Mouse (Mus musculus): ENCODE results near the gene Fam240a. TPM values are rescaled to one million over a fixed set of nuclear protein-coding genes. Genes with fewer than 3 reads are reported as not detected.
A peak's percentile ranks its signal among the peaks of the same experiment; 100 is the strongest.

The Fam240a gene
- polyA plus RNA-seq, 1 experiment: not detected

GRCm38 (mm10) chr9:110937506-110938490 lies 21.1 kb upstream of the Fam240a start:
- no peaks in the 10 kb centered on the region for H3K9me3 ChIP-seq (replicated peaks; ENCODE audit: control insufficient read depth, insufficient read depth, low read length, poor library complexity, severe bottlenecking)
- H3K4me1 ChIP-seq (ENCODE audit: control insufficient read depth, insufficient read depth, low read length): no peaks in the 10 kb centered on the region
- H3K27ac ChIP-seq (ENCODE audit: insufficient read depth, low read length): peak overlapping the region; percentile 85
- TF ChIP-seq EP300 (IDR thresholded peaks at IDR 0.05; ENCODE audit: insufficient read depth, low read depth, low read length) (no peak), CTCF (IDR thresholded peaks at IDR 0.05; ENCODE audit: low read depth, low read length) (no peak), POLR2A (IDR thresholded peaks at IDR 0.05; ENCODE audit: insufficient read depth, low read length) (no peak)
- H3K4me3 ChIP-seq (ENCODE audit: low read depth, low read length): no peak overlapping the region
- H3K9ac ChIP-seq (ENCODE audit: low read depth, poor library complexity, severe bottlenecking): no peak overlapping the region
- H3K36me3 ChIP-seq (ENCODE audit: control insufficient read depth, insufficient read depth, low read length, poor library complexity, severe bottlenecking): peaks cover 36% of the 10 kb centered on the region
- H3K27me3 ChIP-seq (ENCODE audit: control insufficient read depth, insufficient read depth, low read length, poor library complexity, severe bottlenecking): no peaks in the 10 kb centered on the region

- H3K27me3 ChIP-seq (ENCODE audit: control insufficient read depth, insufficient read depth, low read length, poor library complexity, severe bottlenecking): no peaks in the 10 kb centered on the region
- TF ChIP-seq POLR2A (IDR thresholded peaks at IDR 0.05; ENCODE audit: insufficient read depth, low read length): no peak
- no peak for TF ChIP-seq EP300 (IDR thresholded peaks at IDR 0.05; ENCODE audit: insufficient read depth, low read depth, low read length)
- no peak for TF ChIP-seq CTCF (IDR thresholded peaks at IDR 0.05; ENCODE audit: low read depth, low read length)
- no peak overlapping the region for H3K9ac ChIP-seq (ENCODE audit: low read depth, poor library complexity, severe bottlenecking)
- H3K27ac ChIP-seq (ENCODE audit: insufficient read depth, low read length): no peak overlapping the region
- H3K36me3 ChIP-seq (ENCODE audit: control insufficient read depth, insufficient read depth, low read length, poor library complexity, severe bottlenecking): peaks cover 19% of the 10 kb centered on the region
- no peaks in the 10 kb centered on the region for H3K9me3 ChIP-seq (replicated peaks; ENCODE audit: control insufficient read depth, insufficient read depth, low read length, poor library complexity, severe bottlenecking)
- no peak overlapping the region for H3K4me3 ChIP-seq (ENCODE audit: low read depth, low read length)
- H3K4me1 ChIP-seq (ENCODE audit: control insufficient read depth, insufficient read depth, low read length): no peaks in the 10 kb centered on the region
Measured at GRCm38 (mm10) chr9:110935941-110936340, 19.3 kb upstream of the Fam240a start.

- Histone ChIP-seq H3K9me3 (replicated peaks; ENCODE audit: control insufficient read depth, insufficient read depth, low read length, poor library complexity, severe bottlenecking) (no peaks in the 10 kb centered on the region), H3K27me3 (ENCODE audit: control insufficient read depth, insufficient read depth, low read length, poor library complexity, severe bottlenecking) (no peaks in the 10 kb centered on the region), H3K4me3 (ENCODE audit: low read depth, low read length) (no peak overlapping the region), H3K9ac (ENCODE audit: low read depth, poor library complexity, severe bottlenecking) (no peak overlapping the region), H3K36me3 (ENCODE audit: control insufficient read depth, insufficient read depth, low read length, poor library complexity, severe bottlenecking) (0 out of 2 replicates have a peak, but pooled peaks cover 4% of the 10 kb centered on the region), H3K27ac (ENCODE audit: insufficient read depth, low read length) (no peak overlapping the region), H3K4me1 (ENCODE audit: control insufficient read depth, insufficient read depth, low read length) (no peaks in the 10 kb centered on the region)
- no peak for TF ChIP-seq POLR2A (IDR thresholded peaks at IDR 0.05; ENCODE audit: insufficient read depth, low read length)
Measured at GRCm38 (mm10) chr9:110933850-110934437, 17.3 kb upstream of the Fam240a start.

GRCm38 (mm10) chr9:110931573-110931972 lies 14.9 kb upstream of the Fam240a start:
- no peaks in the 10 kb centered on the region for H3K36me3 ChIP-seq (ENCODE audit: control insufficient read depth, insufficient read depth, low read length, poor library complexity, severe bottlenecking)
- no peaks in the 10 kb centered on the region for H3K27me3 ChIP-seq (ENCODE audit: control insufficient read depth, insufficient read depth, low read length, poor library complexity, severe bottlenecking)
- H3K4me3 ChIP-seq (ENCODE audit: low read depth, low read length): no peak overlapping the region
- H3K4me1 ChIP-seq (ENCODE audit: control insufficient read depth, insufficient read depth, low read length): no peaks in the 10 kb centered on the region
- no peak overlapping the region for H3K9ac ChIP-seq (ENCODE audit: low read depth, poor library complexity, severe bottlenecking)
- no peak overlapping the region for H3K27ac ChIP-seq (ENCODE audit: insufficient read depth, low read length)
- no peaks in the 10 kb centered on the region for H3K9me3 ChIP-seq (replicated peaks; ENCODE audit: control insufficient read depth, insufficient read depth, low read length, poor library complexity, severe bottlenecking)
- TF ChIP-seq CTCF (IDR thresholded peaks at IDR 0.05; ENCODE audit: low read depth, low read length): no peak
- TF ChIP-seq POLR2A (IDR thresholded peaks at IDR 0.05; ENCODE audit: insufficient read depth, low read length): no peak
- no peak for TF ChIP-seq EP300 (IDR thresholded peaks at IDR 0.05; ENCODE audit: insufficient read depth, low read depth, low read length)

- no peak overlapping the region for H3K27ac ChIP-seq (ENCODE audit: insufficient read depth, low read length)
- no peaks in the 10 kb centered on the region for H3K9me3 ChIP-seq (replicated peaks; ENCODE audit: control insufficient read depth, insufficient read depth, low read length, poor library complexity, severe bottlenecking)
- no peak overlapping the region for H3K9ac ChIP-seq (ENCODE audit: low read depth, poor library complexity, severe bottlenecking)
- H3K4me1 ChIP-seq (ENCODE audit: control insufficient read depth, insufficient read depth, low read length): no peaks in the 10 kb centered on the region
- no peaks in the 10 kb centered on the region for H3K36me3 ChIP-seq (ENCODE audit: control insufficient read depth, insufficient read depth, low read length, poor library complexity, severe bottlenecking)
- no peak overlapping the region for H3K4me3 ChIP-seq (ENCODE audit: low read depth, low read length)
- TF ChIP-seq POLR2A (IDR thresholded peaks at IDR 0.05; ENCODE audit: insufficient read depth, low read length): no peak
- TF ChIP-seq CTCF (IDR thresholded peaks at IDR 0.05; ENCODE audit: low read depth, low read length): peak; percentile 97
- TF ChIP-seq EP300 (IDR thresholded peaks at IDR 0.05; ENCODE audit: insufficient read depth, low read depth, low read length): no peak
- no peaks in the 10 kb centered on the region for H3K27me3 ChIP-seq (ENCODE audit: control insufficient read depth, insufficient read depth, low read length, poor library complexity, severe bottlenecking)
Measured at GRCm38 (mm10) chr9:110922759-110923158, 6.1 kb upstream of the Fam240a start.

All from ES-Bruce4 (cell line).